Mouse (Mus musculus): ENCODE data around the gene B3gnt8. TPM values are rescaled to one million over a fixed set of nuclear protein-coding genes. Genes with fewer than 3 reads are reported as not detected.

Gene B3gnt8
- total RNA-seq, 2 experiments from 2014 or later, result 1.5 to 1.6 TPM

- Histone ChIP-seq H3K4me3 (no peak overlapping the region), H3K27ac (no peak overlapping the region)
- TF ChIP-seq CTCF (IDR thresholded peaks at IDR 0.05), result no peak
- no peak for DNase-seq
- intact Hi-C loops (cut with DNase I), result no loop called here
These were observed 24.8 kb downstream of the B3gnt8 start for GRCm38 (mm10) chr7:25651281-25651680.

GRCm38 (mm10) chr7:25652244-25652759, 25.8 kb downstream of the B3gnt8 start:
- no peak for TF ChIP-seq CTCF (IDR thresholded peaks at IDR 0.05)

GRCm38 (mm10) chr7:25655601-25656428, 29.4 kb downstream of the B3gnt8 start:
- peak overlapping the region; percentile 45 for H3K4me3 ChIP-seq
- peak; percentile 62 for DNase-seq
- H3K27ac ChIP-seq, result peak overlapping the region; percentile 84
- intact Hi-C loops (cut with DNase I), result no loop called here
- TF ChIP-seq CTCF (IDR thresholded peaks at IDR 0.05), result no peak

More at GRCm38 (mm10) chr7:25652244-25652759, 25.8 kb downstream of the B3gnt8 start:
- H3K27ac ChIP-seq, result no peak overlapping the region
- intact Hi-C loops (cut with DNase I), result no loop called here
- DNase-seq, result no peak
- H3K4me3 ChIP-seq, result no peak overlapping the region

GRCm38 (mm10) chr7:25657785-25658184, 31.3 kb downstream of the B3gnt8 start:
- intact Hi-C loops (cut with DNase I), result no loop called here
- Histone ChIP-seq H3K27ac (peak overlapping the region; percentile 99), H3K4me3 (peak overlapping the region; percentile 95)
- DNase-seq, result peak; percentile 46
- TF ChIP-seq CTCF (IDR thresholded peaks at IDR 0.05), result no peak

- peak within 1 kb of the TSS; percentile 99 for H3K27ac ChIP-seq
- DNase-seq, result peak; percentile 100
- intact Hi-C loops (cut with DNase I), result no loop called here
- TF ChIP-seq CTCF (IDR thresholded peaks at IDR 0.05), result no peak
- peak within 1 kb of the TSS; percentile 95 for H3K4me3 ChIP-seq
These were observed 32.4 kb downstream of the B3gnt8 start, which contains the start of the genes Bckdha and Exosc5 for GRCm38 (mm10) chr7:25658657-25659472. TSS of gene Bckdha (minus strand) at chr7:25658981. TSS of gene Exosc5 (plus strand) at chr7:25659164.

GRCm38 (mm10) chr7:25666381-25666780, 39.9 kb downstream of the B3gnt8 start:
- DNase-seq, result no peak
- Histone ChIP-seq H3K4me3 (no peak overlapping the region), H3K27ac (no peak overlapping the region)
- no peak for TF ChIP-seq CTCF (IDR thresholded peaks at IDR 0.05)
- intact Hi-C loops (cut with DNase I), result no loop called here

GRCm38 (mm10) chr7:25669158-25669557, 42.7 kb downstream of the B3gnt8 start:
- DNase-seq, result no peak
- no peak for TF ChIP-seq CTCF (IDR thresholded peaks at IDR 0.05)
- intact Hi-C loops (cut with DNase I), result no loop called here
- Histone ChIP-seq H3K4me3 (no peak overlapping the region), H3K27ac (no peak overlapping the region)

- H3K27ac ChIP-seq, result no peak overlapping the region
- no peak for DNase-seq
- intact Hi-C loops (cut with DNase I), result no loop called here
- no peak for TF ChIP-seq CTCF (IDR thresholded peaks at IDR 0.05)
- no peak overlapping the region for H3K4me3 ChIP-seq
These were observed 43.2 kb downstream of the B3gnt8 start for GRCm38 (mm10) chr7:25669631-25670030.

GRCm38 (mm10) chr7:25670096-25670495, 43.6 kb downstream of the B3gnt8 start:
- no peak overlapping the region for H3K4me3 ChIP-seq
- intact Hi-C loops (cut with DNase I), result no loop called here
- H3K27ac ChIP-seq, result no peak overlapping the region
- DNase-seq, result no peak
- no peak for TF ChIP-seq CTCF (IDR thresholded peaks at IDR 0.05)

GRCm38 (mm10) chr7:25671686-25672085, 45.2 kb downstream of the B3gnt8 start:
- no peak for TF ChIP-seq CTCF (IDR thresholded peaks at IDR 0.05)
- DNase-seq, result no peak
- H3K27ac ChIP-seq, result no peak overlapping the region
- no peak overlapping the region for H3K4me3 ChIP-seq
- intact Hi-C loops (cut with DNase I), result no loop called here

GRCm38 (mm10) chr7:25672442-25672841, 46.0 kb downstream of the B3gnt8 start:
- no peak overlapping the region for H3K27ac ChIP-seq
- no peak for DNase-seq
- peak; percentile 17; the same call in 1 of the 2 replicates for TF ChIP-seq CTCF (IDR thresholded peaks at IDR 0.05)
- no peak overlapping the region for H3K4me3 ChIP-seq
- intact Hi-C loops (cut with DNase I), result no loop called here

- H3K27ac ChIP-seq, result no peak overlapping the region
- DNase-seq, result no peak
- H3K4me3 ChIP-seq, result no peak overlapping the region
- TF ChIP-seq CTCF (IDR thresholded peaks at IDR 0.05), result no peak
- intact Hi-C loops (cut with DNase I), result no loop called here
These were observed 47.8 kb downstream of the B3gnt8 start for GRCm38 (mm10) chr7:25674297-25674696.
